Mouse (Mus musculus): ENCODE measurements around the gene Mrpl30.

Mrpl30 gene

GRCm38 (mm10) chr1:37903178-37903577, 12.9 kb downstream of the Mrpl30 start:
- peak; percentile 20 for DNase-seq

GRCm38 (mm10) chr1:37912751-37913150, 22.5 kb downstream of the Mrpl30 start:
- no peak for DNase-seq

GRCm38 (mm10) chr1:37916393-37916792, 26.1 kb downstream of the Mrpl30 start, which contains the start of gene Lyg2:
TSS of gene Lyg2 (minus strand) at chr1:37916493.
- no peak for DNase-seq

GRCm38 (mm10) chr1:37917666-37918065, 27.4 kb downstream of the Mrpl30 start:
- no peak for DNase-seq

GRCm38 (mm10) chr1:37918096-37918495, 27.8 kb downstream of the Mrpl30 start:
- DNase-seq = no peak

- DNase-seq = no peak
These were observed 32.3 kb downstream of the Mrpl30 start for GRCm38 (mm10) chr1:37922536-37922935.

GRCm38 (mm10) chr1:37925971-37926370, 35.7 kb downstream of the Mrpl30 start:
- DNase-seq = no peak

- no peak for DNase-seq
These were observed 41.5 kb downstream of the Mrpl30 start for GRCm38 (mm10) chr1:37931806-37932205.

Measured in thymus, postnatal 4 days (tissue).